Mouse (Mus musculus): ENCODE measurements around the gene Pigu. TPM values are rescaled to one million over a fixed set of nuclear protein-coding genes. Genes with fewer than 3 reads are reported as not detected.

Gene Pigu
- 40.2 and 45.7 TPM in 2 replicates for polyA plus RNA-seq (2012; rRNA removed)

- peak within 1 kb of the TSS; percentile 52 for H3K4me3 ChIP-seq (ENCODE audit: control insufficient read depth, insufficient read depth, low read length)
- DNase-seq = peak; percentile 94
- under 1% methylated on average over 38 of the region's 38 CpGs for WGBS
- no peaks in the 10 kb centered on the region for H3K36me3 ChIP-seq (ENCODE audit: control insufficient read depth, insufficient read depth, low read length)
- TF ChIP-seq CTCF (IDR thresholded peaks at IDR 0.05; ENCODE audit: borderline replicate concordance, control insufficient read depth, extremely low read depth, insufficient read depth, low read length, poor library complexity) = no peak
- H3K4me1 ChIP-seq (replicated peaks; ENCODE audit: control insufficient read depth, insufficient read depth, low read length) = peaks cover 5% of the 10 kb centered on the region
- H3K27ac ChIP-seq (ENCODE audit: control insufficient read depth, insufficient read depth, low read length) = no peak within 1 kb of the TSS
- no peaks in the 10 kb centered on the region for H3K27me3 ChIP-seq (ENCODE audit: control insufficient read depth, insufficient read depth, low read length)
Measured at GRCm38 (mm10) chr2:155356971-155357591, at the start of gene Pigu. Pigu (minus strand) TSS chr2:155357430.

- 96% methylated on average over 1 of the region's 1 CpGs for WGBS
Measured at GRCm38 (mm10) chr2:155404635-155405034, 47.4 kb upstream of the Pigu start.

GRCm38 (mm10) chr2:155401926-155402325, 44.7 kb upstream of the Pigu start:
- Histone ChIP-seq H3K4me3 (ENCODE audit: control insufficient read depth, insufficient read depth, low read length) (no peak overlapping the region), H3K27ac (ENCODE audit: control insufficient read depth, insufficient read depth, low read length) (no peak overlapping the region), H3K36me3 (ENCODE audit: control insufficient read depth, insufficient read depth, low read length) (peaks cover 30% of the 10 kb centered on the region), H3K4me1 (replicated peaks; ENCODE audit: control insufficient read depth, insufficient read depth, low read length) (no peaks in the 10 kb centered on the region), H3K27me3 (ENCODE audit: control insufficient read depth, insufficient read depth, low read length) (no peaks in the 10 kb centered on the region)
- 96% methylated on average over 4 of the region's 4 CpGs for WGBS
- DNase-seq = no peak
- TF ChIP-seq CTCF (IDR thresholded peaks at IDR 0.05; ENCODE audit: borderline replicate concordance, control insufficient read depth, extremely low read depth, insufficient read depth, low read length, poor library complexity) = no peak
- no peak for TF ChIP-seq POLR2A (IDR thresholded peaks at IDR 0.05; ENCODE audit: control insufficient read depth, extremely low read depth, insufficient read depth, low read length, poor library complexity)

More at GRCm38 (mm10) chr2:155404635-155405034, 47.4 kb upstream of the Pigu start:
- H3K4me3 ChIP-seq (ENCODE audit: control insufficient read depth, insufficient read depth, low read length) = no peak overlapping the region
- DNase-seq = no peak
- H3K4me1 ChIP-seq (replicated peaks; ENCODE audit: control insufficient read depth, insufficient read depth, low read length) = no peaks in the 10 kb centered on the region
- no peak for TF ChIP-seq CTCF (IDR thresholded peaks at IDR 0.05; ENCODE audit: borderline replicate concordance, control insufficient read depth, extremely low read depth, insufficient read depth, low read length, poor library complexity)
- no peak for TF ChIP-seq POLR2A (IDR thresholded peaks at IDR 0.05; ENCODE audit: control insufficient read depth, extremely low read depth, insufficient read depth, low read length, poor library complexity)
- no peaks in the 10 kb centered on the region for H3K27me3 ChIP-seq (ENCODE audit: control insufficient read depth, insufficient read depth, low read length)
- peaks cover 26% of the 10 kb centered on the region for H3K36me3 ChIP-seq (ENCODE audit: control insufficient read depth, insufficient read depth, low read length)
- no peak overlapping the region for H3K27ac ChIP-seq (ENCODE audit: control insufficient read depth, insufficient read depth, low read length)

GRCm38 (mm10) chr2:155400276-155400675, 43.0 kb upstream of the Pigu start:
- no peaks in the 10 kb centered on the region for H3K4me1 ChIP-seq (replicated peaks; ENCODE audit: control insufficient read depth, insufficient read depth, low read length)
- no peak overlapping the region for H3K4me3 ChIP-seq (ENCODE audit: control insufficient read depth, insufficient read depth, low read length)
- H3K27ac ChIP-seq (ENCODE audit: control insufficient read depth, insufficient read depth, low read length) = no peak overlapping the region
- no peaks in the 10 kb centered on the region for H3K27me3 ChIP-seq (ENCODE audit: control insufficient read depth, insufficient read depth, low read length)
- H3K36me3 ChIP-seq (ENCODE audit: control insufficient read depth, insufficient read depth, low read length) = peaks cover 22% of the 10 kb centered on the region
- TF ChIP-seq CTCF (IDR thresholded peaks at IDR 0.05; ENCODE audit: borderline replicate concordance, control insufficient read depth, extremely low read depth, insufficient read depth, low read length, poor library complexity) (no peak), POLR2A (IDR thresholded peaks at IDR 0.05; ENCODE audit: control insufficient read depth, extremely low read depth, insufficient read depth, low read length, poor library complexity) (no peak)
- no peak for DNase-seq

- 97% methylated on average over 5 of the region's 5 CpGs for WGBS
- Histone ChIP-seq H3K4me1 (replicated peaks; ENCODE audit: control insufficient read depth, insufficient read depth, low read length) (no peaks in the 10 kb centered on the region), H3K4me3 (ENCODE audit: control insufficient read depth, insufficient read depth, low read length) (no peak overlapping the region), H3K27me3 (ENCODE audit: control insufficient read depth, insufficient read depth, low read length) (no peaks in the 10 kb centered on the region), H3K27ac (ENCODE audit: control insufficient read depth, insufficient read depth, low read length) (no peak overlapping the region), H3K36me3 (ENCODE audit: control insufficient read depth, insufficient read depth, low read length) (peaks cover 26% of the 10 kb centered on the region)
- TF ChIP-seq POLR2A (IDR thresholded peaks at IDR 0.05; ENCODE audit: control insufficient read depth, extremely low read depth, insufficient read depth, low read length, poor library complexity) (no peak), CTCF (IDR thresholded peaks at IDR 0.05; ENCODE audit: borderline replicate concordance, control insufficient read depth, extremely low read depth, insufficient read depth, low read length, poor library complexity) (no peak)
- no peak for DNase-seq
Measured at GRCm38 (mm10) chr2:155394586-155394985, 37.4 kb upstream of the Pigu start.

- no peaks in the 10 kb centered on the region for H3K27me3 ChIP-seq (ENCODE audit: control insufficient read depth, insufficient read depth, low read length)
- no peak for TF ChIP-seq CTCF (IDR thresholded peaks at IDR 0.05; ENCODE audit: borderline replicate concordance, control insufficient read depth, extremely low read depth, insufficient read depth, low read length, poor library complexity)
- no peak for TF ChIP-seq POLR2A (IDR thresholded peaks at IDR 0.05; ENCODE audit: control insufficient read depth, extremely low read depth, insufficient read depth, low read length, poor library complexity)
- H3K4me1 ChIP-seq (replicated peaks; ENCODE audit: control insufficient read depth, insufficient read depth, low read length) = 0 out of 2 replicates have a peak, but pooled peaks cover 3% of the 10 kb centered on the region
- peaks cover 7% of the 10 kb centered on the region; the same call in 1 of the 2 replicates for H3K36me3 ChIP-seq (ENCODE audit: control insufficient read depth, insufficient read depth, low read length)
- 94% methylated on average over 2 of the region's 2 CpGs for WGBS
- H3K4me3 ChIP-seq (ENCODE audit: control insufficient read depth, insufficient read depth, low read length) = no peak overlapping the region
- no peak overlapping the region for H3K27ac ChIP-seq (ENCODE audit: control insufficient read depth, insufficient read depth, low read length)
- DNase-seq = no peak
Measured at GRCm38 (mm10) chr2:155388573-155388972, 31.3 kb upstream of the Pigu start.

GRCm38 (mm10) chr2:155387052-155387451, 29.8 kb upstream of the Pigu start:
- Histone ChIP-seq H3K27me3 (ENCODE audit: control insufficient read depth, insufficient read depth, low read length) (no peaks in the 10 kb centered on the region), H3K27ac (ENCODE audit: control insufficient read depth, insufficient read depth, low read length) (no peak overlapping the region), H3K36me3 (ENCODE audit: control insufficient read depth, insufficient read depth, low read length) (peaks cover 7% of the 10 kb centered on the region; the same call in 1 of the 2 replicates), H3K4me1 (replicated peaks; ENCODE audit: control insufficient read depth, insufficient read depth, low read length) (peaks cover 10% of the 10 kb centered on the region), H3K4me3 (ENCODE audit: control insufficient read depth, insufficient read depth, low read length) (no peak overlapping the region)
- 98% methylated on average over 4 of the region's 4 CpGs for WGBS
- TF ChIP-seq POLR2A (IDR thresholded peaks at IDR 0.05; ENCODE audit: control insufficient read depth, extremely low read depth, insufficient read depth, low read length, poor library complexity) = no peak
- TF ChIP-seq CTCF (IDR thresholded peaks at IDR 0.05; ENCODE audit: borderline replicate concordance, control insufficient read depth, extremely low read depth, insufficient read depth, low read length, poor library complexity) = no peak
- DNase-seq = no peak
